Mouse (Mus musculus) T-helper 17 cell (primary cell): ENCODE results near the gene Aktip.

Experiments
- in situ Hi-C, 2 experiments: fragments of 300-600 bp; cut with MboI, MseI; formaldehyde crosslinking; loops; 1 replicate in 1 of 2; 2 replicates in 1 of 2; pipeline ENCODE4 v1.15.1; 2025; ENCODE audit warnings: high pct_unique_total_duplicates in 2 of 2

Gene Aktip

GRCm38 (mm10) chr8:91199876-91200275, at the start of gene Aktip:
Aktip (minus strand) TSS chr8:91199976.
- in situ Hi-C loops: loop anchor here (5.0 to 25.0 kb wide), 4 partner anchors 287 to 1613 kb away; no protein-coding TSS in a partner anchor

GRCm38 (mm10) chr8:91245821-91246454, 46.2 kb upstream of the Aktip start:
- in situ Hi-C loops: no loop called here

GRCm38 (mm10) chr8:91242721-91243120, 42.9 kb upstream of the Aktip start:
- in situ Hi-C loops: no loop called here

- in situ Hi-C loops: no loop called here
Measured at GRCm38 (mm10) chr8:91241873-91242519, 42.2 kb upstream of the Aktip start.

GRCm38 (mm10) chr8:91241371-91241770, 41.6 kb upstream of the Aktip start:
- in situ Hi-C loops: no loop called here

- in situ Hi-C loops: no loop called here
Measured at GRCm38 (mm10) chr8:91237191-91237590, 37.4 kb upstream of the Aktip start.

GRCm38 (mm10) chr8:91234097-91234496, 34.3 kb upstream of the Aktip start:
- in situ Hi-C loops: no loop called here

GRCm38 (mm10) chr8:91227421-91227841, 27.7 kb upstream of the Aktip start:
- in situ Hi-C loops: no loop called here

- in situ Hi-C loops: loop anchor here in 1 of 2 experiments (5.0 kb wide), 1 partner anchor 1213 kb away; no protein-coding TSS in a partner anchor
Measured at GRCm38 (mm10) chr8:91224227-91224626, 24.5 kb upstream of the Aktip start.

GRCm38 (mm10) chr8:91221841-91222240, 22.1 kb upstream of the Aktip start:
- in situ Hi-C loops: loop anchor here in 1 of 2 experiments (5.0 kb wide), 1 partner anchor 1215 kb away; no protein-coding TSS in a partner anchor

- in situ Hi-C loops: no loop called here
Measured at GRCm38 (mm10) chr8:91218271-91218670, 18.5 kb upstream of the Aktip start.

- in situ Hi-C loops: no loop called here
Measured at GRCm38 (mm10) chr8:91217062-91217905, 17.5 kb upstream of the Aktip start.

GRCm38 (mm10) chr8:91214287-91214686, 14.5 kb upstream of the Aktip start:
- in situ Hi-C loops: no loop called here

- in situ Hi-C loops: no loop called here
Measured at GRCm38 (mm10) chr8:91212948-91213347, 13.2 kb upstream of the Aktip start.

GRCm38 (mm10) chr8:91209658-91210057, 9.9 kb upstream of the Aktip start:
- in situ Hi-C loops: no loop called here

GRCm38 (mm10) chr8:91207676-91208075, 7.9 kb upstream of the Aktip start:
- in situ Hi-C loops: no loop called here

- in situ Hi-C loops: no loop called here
Measured at GRCm38 (mm10) chr8:91205897-91206296, 6.1 kb upstream of the Aktip start.

GRCm38 (mm10) chr8:91201184-91201583, 1.4 kb upstream of the Aktip start:
- in situ Hi-C loops: no loop called here

GRCm38 (mm10) chr8:91198036-91198435, 1.7 kb downstream of the Aktip start:
- in situ Hi-C loops: loop anchor here (5.0 to 25.0 kb wide), 4 partner anchors 289 to 1611 kb away; no protein-coding TSS in a partner anchor

- in situ Hi-C loops: loop anchor here (5.0 to 25.0 kb wide), 4 partner anchors 290 to 1610 kb away; no protein-coding TSS in a partner anchor
Measured at GRCm38 (mm10) chr8:91197233-91197632, 2.5 kb downstream of the Aktip start.

GRCm38 (mm10) chr8:91196661-91197060, 3.1 kb downstream of the Aktip start:
- in situ Hi-C loops: loop anchor here (5.0 to 25.0 kb wide), 4 partner anchors 291 to 1609 kb away; no protein-coding TSS in a partner anchor

GRCm38 (mm10) chr8:91194081-91194480, 5.7 kb downstream of the Aktip start:
- in situ Hi-C loops: loop anchor here (25.0 kb wide), 3 partner anchors 293 to 1607 kb away; no protein-coding TSS in a partner anchor
